Mouse (Mus musculus) heart, postnatal 14 days (tissue): ENCODE data around the gene Cox4i1. TPM values are rescaled to one million over a fixed set of nuclear protein-coding genes. Genes with fewer than 3 reads are reported as not detected.

ENCODE experiments used
- DNase-seq, 2 experiments: peaks; one replicate each; pipeline ENCODE4 v3.0.0; 2021 to 2022
- intact Hi-C: fragments of 180-260 bp; cut with DNase I; formaldehyde crosslinking; loops from one replicate; pipeline ENCODE4 v1.15.1; 2025
- total RNA-seq, 2 experiments: library from RNA; stranded (reverse); gene quantifications; 2 replicates each; pipeline ENCODE4 v1.2.3; 2021

The Cox4i1 gene
- total RNA-seq, 2 experiments from 2014 or later: 4,230 to 4,270 TPM

DNA sequence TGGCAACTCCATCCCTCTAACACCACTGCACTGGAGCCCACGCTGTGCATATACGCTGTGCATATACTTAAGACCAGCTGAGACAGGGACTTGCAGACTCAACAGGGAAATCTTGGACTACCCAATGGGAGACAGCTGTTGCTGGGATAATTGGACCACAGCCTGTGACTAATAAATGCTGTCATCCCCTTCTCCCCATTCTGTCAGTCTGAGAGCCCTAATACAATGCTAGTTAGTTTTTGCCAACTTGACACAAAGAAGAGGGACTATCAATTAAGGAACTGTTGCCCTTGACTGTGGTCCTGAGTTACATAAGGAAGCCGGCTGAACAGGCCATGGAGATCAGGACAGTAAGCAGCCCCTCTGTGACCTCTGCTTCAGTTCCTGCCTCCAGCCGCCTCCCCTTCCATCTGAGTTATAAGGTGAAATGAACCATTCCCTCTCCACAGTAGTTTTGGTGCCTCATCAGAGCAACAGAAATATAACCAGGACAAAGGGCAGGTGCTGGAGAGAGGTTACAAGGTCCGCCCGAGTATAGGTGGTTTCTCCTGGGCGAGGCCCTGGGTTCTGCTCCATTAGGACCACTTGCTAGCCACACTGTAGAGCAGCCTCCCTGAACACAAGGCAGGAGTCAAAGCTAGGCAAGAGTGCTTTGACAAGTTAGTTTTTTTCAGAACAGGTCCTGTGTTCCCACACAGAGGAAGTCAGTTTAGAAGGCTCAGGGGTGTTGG, 11.5 kb upstream of the Cox4i1 start:
- intact Hi-C loops: loop anchor here (5.0 kb wide), 1 partner anchor 1274 kb away; no protein-coding TSS in a partner anchor
- no peak for DNase-seq

DNA sequence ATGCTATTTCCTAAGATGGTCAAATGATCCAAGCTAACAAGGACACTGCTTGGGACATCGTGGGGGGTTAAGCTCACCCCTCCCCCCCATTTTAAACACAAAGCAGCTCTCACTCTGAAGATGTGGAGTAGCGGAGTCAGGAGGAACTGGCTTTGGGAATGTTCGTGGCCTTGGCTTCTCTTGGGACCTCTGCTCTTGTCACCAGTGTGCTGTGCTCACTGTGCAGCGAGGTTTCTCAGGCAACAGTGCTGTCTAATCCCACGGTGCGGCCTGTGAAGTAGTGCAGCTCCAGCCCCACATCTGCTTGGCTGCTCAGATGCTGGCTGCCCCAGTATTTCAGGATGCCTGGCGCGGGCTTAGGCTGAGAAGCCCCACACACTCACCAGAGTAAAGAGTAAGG, 10.6 kb upstream of the Cox4i1 start:
- no peak for DNase-seq

DNA sequence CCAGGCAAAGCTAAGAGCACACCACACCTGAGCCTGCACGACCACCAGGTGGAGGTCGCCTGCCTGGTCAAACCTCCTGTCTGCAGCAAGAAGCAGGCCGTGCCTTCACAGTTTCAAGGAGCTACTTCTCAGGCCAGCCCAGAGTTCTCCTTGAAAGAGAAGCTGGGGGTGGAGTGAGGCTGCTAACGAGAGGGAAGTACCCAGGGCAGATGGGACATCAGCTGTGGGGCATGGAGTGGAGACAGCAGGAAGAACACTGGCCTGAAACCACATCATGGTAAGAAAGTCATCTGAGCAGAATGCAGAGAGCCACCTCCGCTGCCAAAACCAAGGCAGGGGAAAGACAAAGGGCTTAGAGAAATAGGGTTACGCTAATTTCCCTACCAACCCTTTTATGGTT, 3.5 kb upstream of the Cox4i1 start:
- DNase-seq: no peak
- intact Hi-C loops: no loop called here

More for the DNA sequence above, 10.6 kb upstream of the Cox4i1 start:
- intact Hi-C loops: loop anchor here (5.0 kb wide), 1 partner anchor 1275 kb away; no protein-coding TSS in a partner anchor

DNA sequence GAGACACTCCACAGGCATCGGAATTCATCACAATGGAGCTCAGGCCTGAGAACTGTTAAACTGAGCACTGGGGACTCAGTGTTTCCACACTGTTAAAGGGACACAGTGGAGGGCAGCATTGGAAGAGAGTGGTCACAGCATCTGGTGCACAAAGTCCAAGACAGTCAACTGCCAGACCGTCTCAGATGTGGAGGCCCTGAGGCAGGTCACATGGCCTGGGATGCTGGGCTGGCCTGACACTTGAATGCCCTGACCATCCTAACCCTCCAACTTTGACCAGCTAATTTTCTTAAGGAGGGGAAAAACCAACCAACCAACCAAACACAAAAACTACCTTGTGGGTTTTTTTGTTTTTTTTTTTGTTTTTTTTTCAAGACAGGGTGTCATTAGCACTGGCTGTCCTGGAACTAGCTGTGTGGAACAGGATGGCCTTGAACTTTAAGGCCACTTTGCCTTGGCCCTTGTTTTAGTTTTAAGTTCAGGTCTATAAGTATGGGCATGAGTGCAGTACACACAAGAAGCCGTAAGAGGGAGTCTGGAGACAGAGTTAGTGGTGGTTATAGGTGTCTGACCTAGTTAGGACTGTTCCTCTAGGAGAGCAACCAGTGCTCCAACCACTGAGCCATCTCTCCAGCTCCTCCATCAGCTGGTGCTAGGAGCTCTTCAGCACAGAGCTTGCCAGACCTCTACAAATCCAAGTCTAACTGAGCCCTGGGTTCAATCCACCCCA, 2.1 kb upstream of the Cox4i1 start:
- intact Hi-C loops: loop anchor here (5.0 kb wide), 1 partner anchor 911 kb away; the partner anchor contains the start of gene Fbxo31
- DNase-seq: no peak

DNA sequence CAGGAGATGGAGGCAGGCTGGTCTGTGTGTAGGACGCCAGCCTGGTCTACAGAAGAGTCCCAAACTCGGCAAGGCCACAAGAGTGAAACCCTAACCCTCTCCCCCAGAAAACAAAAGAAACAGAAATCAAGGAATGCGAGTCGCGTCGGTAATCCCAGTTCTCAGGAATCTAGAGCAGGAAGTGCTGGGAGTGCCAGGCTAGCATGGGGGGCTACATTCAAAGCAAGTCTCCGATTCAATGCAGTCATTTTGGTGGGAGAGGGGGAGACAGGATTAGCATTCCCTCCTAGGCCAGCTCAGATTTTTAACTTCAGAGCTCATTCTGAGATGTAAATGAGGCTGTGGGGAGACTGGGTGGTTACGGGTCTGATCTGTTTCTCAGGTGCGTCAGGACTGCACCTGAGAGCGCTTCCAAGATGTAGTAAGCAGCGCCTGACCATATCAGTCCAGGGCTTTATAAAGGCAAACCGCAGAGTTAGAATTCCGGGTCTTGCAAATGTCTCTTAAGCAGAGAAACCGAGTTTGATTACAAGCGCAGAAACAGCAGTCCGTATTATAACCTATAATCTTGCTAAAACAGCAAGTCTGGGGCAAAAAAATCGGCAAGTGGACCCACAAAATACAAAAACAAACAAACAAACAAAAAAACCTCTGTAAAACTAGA, 1.1 kb upstream of the Cox4i1 start:
- DNase-seq: no peak
- intact Hi-C loops: loop anchor here (5.0 kb wide), 1 partner anchor 910 kb away; the partner anchor contains the start of gene Fbxo31

DNA sequence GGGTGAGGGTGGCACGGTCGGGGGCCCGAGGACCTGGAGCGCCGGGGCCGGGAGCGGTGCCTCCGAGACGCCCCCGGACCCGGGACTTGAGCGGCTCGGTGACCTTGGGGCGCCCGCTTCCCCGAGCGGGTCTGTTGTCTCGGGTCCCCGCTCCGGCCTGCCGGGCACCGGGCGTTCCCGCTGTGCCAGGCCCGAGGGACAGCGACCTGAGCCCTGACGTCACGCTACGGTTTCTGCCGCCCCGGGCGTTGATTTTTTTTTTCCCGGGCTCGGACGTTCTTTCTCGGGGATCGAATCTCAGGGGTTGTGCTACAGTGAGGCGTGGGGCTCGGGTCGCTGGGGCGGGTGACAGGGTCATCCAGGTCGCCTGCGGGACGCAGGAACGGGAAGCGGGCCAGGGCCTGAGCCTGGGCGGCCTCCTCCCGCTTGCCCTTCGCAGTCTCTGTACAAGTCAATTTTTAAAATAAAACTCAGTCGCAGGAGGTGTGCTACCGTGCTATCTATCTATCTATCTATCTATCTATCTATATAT, 418 bp downstream of the Cox4i1 start, which contains the start of gene Emc8:
TSS of gene Emc8 (minus strand) at position 200 of the 532 bp plus-strand sequence.
- intact Hi-C loops: loop anchor here (5.0 kb wide), 1 partner anchor 909 kb away; the partner anchor contains the start of gene Fbxo31
- DNase-seq: peak; percentile 57 to 61

DNA sequence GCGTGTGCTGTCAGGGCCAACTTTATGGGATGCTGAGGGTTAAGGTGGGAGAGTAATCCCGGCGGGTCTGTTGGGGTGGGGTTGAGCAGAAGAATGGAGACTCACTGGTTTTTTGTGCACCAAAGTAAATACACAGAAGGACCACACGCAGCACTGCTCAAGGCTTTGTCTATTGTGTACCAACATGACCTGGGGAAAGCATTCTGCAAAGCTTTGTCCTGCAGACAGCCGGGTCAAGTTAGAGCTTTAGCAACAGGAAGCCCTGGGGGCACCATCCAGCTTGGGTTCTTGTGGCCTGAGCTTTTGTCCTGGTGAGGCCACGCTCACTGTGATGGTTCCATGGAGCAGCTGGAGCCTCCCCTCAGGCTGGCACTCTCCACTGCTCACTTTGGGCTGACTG, 3.8 kb downstream of the Cox4i1 start:
- no peak for DNase-seq
- intact Hi-C loops: no loop called here

DNA sequence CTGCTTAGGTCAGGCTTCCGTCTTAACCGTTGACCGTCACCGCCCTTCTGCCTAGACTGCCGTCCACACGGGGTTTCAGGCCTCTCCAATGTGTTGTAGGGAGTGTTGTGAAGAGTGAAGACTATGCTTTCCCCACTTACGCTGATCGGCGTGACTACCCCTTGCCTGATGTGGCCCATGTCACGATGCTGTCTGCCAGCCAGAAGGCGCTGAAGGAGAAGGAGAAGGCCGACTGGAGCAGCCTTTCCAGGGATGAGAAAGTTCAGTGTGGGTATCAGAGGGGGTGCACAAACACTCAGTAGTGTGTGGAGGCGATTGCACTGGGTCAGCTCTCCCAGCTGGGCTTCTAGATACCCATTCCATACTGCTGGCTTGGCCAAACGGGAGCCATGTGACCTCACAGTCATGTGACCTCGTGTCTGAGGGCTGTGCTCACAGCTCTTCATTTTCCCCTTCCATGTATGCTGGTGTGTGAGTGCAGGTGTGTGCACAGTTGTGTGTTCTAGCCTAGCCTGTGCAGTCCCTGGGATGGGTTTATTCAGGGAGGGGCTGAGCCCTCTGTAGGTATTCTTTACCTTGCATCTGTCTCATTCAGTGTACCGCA, 4.7 kb downstream of the Cox4i1 start:
- intact Hi-C loops: no loop called here
- no peak for DNase-seq

DNA sequence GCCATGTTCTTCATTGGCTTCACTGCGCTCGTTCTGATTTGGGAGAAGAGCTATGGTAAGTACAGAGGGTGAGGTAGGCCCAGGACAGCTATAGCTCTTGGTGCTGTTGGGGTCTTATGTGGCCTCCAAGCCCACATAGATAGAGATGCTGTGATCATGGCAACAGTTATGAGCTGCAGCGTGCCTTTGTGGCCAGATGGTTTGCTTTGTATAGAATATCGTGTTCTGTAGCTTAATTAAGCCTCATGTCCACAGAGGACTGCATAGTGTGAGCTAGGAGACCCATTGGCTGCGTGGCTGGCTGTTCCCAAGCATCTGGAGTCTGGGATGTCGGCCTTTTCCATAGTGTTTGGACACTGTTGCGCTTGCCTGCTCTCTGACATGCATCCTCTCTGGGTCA, 5.3 kb downstream of the Cox4i1 start:
- no peak for DNase-seq
- intact Hi-C loops: no loop called here

DNA sequence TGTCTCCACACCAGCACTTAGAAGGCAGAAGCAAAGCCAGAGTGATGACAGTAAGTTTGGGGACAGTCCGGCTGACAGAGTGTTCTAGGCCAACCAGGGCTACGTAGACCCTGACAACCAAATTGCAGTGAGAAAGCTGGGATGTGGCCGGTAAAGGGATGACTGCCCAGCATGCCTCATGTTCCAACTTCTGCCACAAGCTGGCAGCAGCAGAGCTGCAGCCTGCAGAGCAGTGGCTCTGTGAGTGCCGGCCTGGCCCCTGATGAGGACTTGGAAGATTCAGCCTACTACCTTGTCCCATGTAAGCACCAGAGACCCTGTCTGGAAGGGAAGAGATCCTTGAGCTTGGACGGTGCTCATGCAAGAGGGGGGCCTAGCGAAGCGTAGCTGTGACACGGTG, 7.7 kb downstream of the Cox4i1 start:
- intact Hi-C loops: no loop called here

DNA sequence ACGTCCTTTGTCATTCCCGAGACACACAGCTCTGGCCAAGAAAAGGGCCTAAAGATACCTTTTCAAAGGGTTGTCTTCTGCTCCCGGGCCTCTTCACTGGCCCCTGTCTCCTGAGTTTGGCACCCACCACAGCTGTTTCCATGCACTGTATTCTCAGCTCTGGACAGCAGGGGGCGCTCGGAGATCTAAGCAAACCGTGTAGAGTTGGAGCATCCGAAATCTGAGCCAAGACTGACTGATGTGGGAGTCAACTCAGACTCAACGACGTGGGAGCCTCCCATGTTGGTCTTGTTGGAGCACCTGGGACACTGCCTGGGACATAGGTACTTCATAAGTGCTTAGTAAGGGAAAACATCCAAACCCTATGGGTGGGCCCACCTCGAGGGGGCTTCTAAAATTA, 10.4 kb downstream of the Cox4i1 start:
- intact Hi-C loops: loop anchor here (1.0 kb wide), 1 partner anchor 118 kb away; no protein-coding TSS in a partner anchor
- peak; percentile 88 to 94 for DNase-seq

More for the DNA sequence above, 7.7 kb downstream of the Cox4i1 start:
- no peak for DNase-seq

DNA sequence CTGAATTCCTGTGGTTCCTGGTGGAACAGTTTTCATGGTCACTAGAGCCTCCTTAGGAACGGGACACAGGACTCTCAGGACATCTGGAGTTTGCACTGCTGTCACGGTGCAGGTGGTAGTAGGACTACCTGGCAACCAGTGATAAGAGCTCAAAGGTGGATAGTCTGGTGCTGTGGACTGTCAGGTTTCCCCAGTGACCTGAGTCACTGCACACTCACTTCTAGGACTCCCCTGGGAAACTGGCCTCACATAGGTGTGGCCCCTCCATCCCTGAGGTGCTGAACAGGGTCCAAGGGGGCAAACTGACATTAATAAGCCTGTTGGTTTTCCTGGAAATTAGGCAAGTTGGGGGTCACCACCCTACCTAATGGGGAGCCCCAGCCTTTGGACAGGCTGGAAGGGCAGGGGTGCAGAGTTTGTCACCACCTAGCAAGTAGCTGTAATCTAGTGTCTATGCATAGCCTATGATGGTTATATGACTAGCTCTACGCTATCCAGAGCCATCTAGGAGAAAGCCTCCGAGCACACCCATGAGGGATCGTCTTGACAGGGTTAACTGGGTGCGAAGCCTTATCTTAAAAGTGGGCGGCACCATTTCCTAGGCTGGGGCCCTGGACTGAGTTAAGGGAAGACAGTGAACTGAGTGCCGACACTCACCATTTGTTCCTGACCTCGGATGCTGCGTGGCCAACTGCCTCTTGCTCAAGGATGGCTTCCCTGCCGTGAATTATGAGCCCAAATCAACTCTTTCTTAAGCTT, 11.8 kb downstream of the Cox4i1 start:
- no peak for DNase-seq
- intact Hi-C loops: loop anchor here (5.0 kb wide), 2 partner anchors 57 to 412 kb away; partner anchors contain the start of gene Irf8

DNA sequence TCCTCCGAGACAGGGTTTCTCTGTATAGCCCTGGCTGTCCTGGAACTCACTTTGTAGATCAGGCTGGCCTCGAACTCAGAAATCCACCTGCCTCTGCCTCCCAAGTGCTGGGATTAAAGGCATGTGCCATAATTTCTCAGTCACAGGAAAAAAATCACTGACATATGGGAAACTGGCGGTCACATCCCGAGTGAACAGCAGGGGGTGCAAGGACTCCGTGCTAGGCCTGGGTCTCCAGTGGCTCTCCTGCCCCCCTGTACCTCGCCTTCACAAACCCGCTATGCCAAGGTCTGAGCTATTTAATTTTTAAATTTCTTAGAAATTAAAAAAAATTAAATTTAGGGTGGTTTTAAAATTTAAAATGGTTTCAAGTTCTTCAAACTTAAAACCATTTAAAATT, 12.4 kb downstream of the Cox4i1 start:
- peak; percentile 57 to 71 for DNase-seq
- intact Hi-C loops: loop anchor here (5.0 kb wide), 2 partner anchors 57 to 412 kb away; partner anchors contain the start of gene Irf8

DNA sequence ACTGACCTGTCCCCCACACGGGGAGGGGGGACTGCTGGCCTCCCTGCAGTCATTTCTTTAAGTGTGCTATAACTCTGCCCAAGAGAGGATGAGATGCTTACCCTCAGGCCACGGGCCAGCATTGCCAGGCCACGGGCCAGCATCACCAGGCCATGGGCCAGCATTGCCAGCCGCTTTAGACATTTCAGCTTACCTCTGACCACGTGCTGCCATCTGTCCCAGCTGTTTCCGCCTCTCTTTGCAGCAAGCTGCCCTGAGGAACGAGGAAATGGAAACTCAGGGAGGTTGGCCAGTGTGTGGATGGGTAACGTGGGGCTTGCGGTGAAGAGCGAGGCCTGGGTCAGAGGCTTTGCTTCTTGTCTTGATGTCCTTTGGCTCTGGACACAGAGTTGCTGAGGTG, 13.1 kb downstream of the Cox4i1 start:
- no peak for DNase-seq
- intact Hi-C loops: loop anchor here (5.0 kb wide), 2 partner anchors 56 to 411 kb away; partner anchors contain the start of gene Irf8

DNA sequence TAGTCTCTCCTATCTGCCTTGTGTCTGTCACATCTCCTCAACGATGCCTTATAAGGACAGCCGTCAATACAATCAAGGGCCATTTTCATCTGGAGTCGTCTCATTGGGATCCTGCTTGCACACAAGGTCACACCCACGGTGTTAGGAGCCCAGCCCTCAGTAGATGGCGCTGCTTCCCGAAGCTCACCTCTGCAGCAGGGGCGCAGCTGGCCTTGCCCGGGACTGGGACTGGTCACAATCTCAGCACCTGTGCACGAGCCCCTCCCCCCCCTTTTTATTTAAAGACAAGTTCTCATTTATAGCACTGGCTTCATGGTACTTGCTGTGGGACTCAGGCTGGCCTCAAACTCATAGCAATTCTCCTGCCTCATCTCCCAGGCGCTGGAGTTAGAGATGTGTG, 15.6 kb downstream of the Cox4i1 start:
- intact Hi-C loops: loop anchor here (5.0 kb wide), 2 partner anchors 54 to 409 kb away; partner anchors contain the start of gene Irf8
- peak; percentile 85 to 88 for DNase-seq

DNA sequence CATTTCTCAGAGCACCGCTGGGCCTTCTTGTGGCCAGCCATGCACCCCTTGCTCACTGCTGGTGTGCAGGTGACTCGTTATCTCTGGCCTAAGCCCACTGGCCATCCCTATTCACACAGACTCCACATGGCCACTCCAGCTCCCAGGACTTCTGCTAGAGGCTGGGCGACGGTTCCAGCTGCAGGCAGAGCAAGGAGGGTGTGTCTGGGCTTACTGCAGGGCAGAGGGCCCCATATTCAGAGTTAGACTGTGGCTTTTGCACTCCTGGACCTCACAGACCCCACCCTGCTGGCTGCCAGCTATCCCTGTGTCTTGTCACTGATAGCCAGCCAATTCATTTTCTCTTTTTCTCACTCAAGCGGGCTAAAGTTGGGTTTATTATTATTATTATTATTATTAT, 16.1 kb downstream of the Cox4i1 start:
- DNase-seq: no peak
- intact Hi-C loops: loop anchor here (5.0 kb wide), 2 partner anchors 53 to 408 kb away; partner anchors contain the start of gene Irf8

DNA sequence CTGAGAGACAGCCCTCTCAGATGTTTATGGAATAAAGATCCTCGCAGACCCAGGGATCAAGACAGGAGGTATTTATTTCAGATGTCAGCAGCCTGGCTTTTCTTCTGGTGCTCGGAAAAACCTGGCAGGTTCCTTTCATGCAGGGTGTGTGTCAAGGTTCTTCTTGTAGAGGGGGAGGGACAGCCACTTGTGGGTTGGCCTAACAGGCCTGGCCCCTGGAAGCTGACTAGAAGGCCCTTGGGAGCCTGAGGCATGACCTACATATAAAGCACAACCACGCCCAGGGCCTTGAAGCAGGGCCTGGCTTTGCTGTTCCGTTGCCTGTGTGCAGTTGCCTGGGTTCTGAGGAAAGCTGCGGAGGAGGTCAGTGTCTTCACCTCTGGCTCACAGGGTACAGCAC, 17.1 kb downstream of the Cox4i1 start:
- intact Hi-C loops: no loop called here
- peak; percentile 53 to 63 for DNase-seq

DNA sequence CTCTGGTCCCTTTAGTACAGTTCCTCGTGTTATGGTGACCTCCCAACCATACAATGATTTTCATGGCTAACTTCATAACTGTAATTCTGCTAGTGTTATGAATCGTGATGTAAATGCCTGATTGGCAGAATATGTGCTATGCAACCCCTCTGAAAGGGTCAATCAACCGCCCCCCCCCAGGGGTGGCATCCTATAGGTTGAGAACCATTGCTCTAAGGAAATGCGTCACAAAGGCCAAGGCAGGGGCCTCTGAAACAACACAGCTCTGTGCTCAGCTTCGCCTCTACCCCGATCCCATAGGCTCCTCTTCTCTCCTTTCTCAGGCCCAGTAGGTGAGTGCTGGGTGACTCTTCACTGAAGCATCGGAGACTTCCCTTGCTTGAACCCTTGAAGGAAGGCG, 17.6 kb downstream of the Cox4i1 start:
- intact Hi-C loops: no loop called here
- no peak for DNase-seq

DNA sequence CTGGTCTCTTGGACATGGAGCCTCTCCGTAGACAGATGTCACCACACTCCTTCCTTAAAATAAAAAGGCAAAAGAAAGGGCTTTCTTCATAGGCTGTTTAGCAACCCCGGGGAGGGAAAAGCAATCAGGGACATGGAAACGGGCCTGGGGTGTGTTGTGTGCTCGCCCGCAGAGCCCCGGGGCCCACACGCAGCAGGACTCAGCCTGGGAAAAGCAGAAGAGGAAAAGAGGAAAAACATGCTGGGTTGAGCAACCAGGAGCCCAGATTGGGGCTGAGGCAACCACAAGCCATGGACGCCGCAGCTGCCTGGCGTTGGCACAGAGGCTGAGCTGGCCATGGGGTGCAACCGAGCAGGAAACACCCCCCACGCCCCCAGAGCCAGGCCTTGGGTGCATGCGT, 18.0 kb downstream of the Cox4i1 start:
- DNase-seq: peak; percentile 39 to 53
- intact Hi-C loops: no loop called here
